Mouse (Mus musculus): ENCODE data around the gene Adnp.
"Not testable (repeated sequence)": the region's sequence is repeated elsewhere in the genome, so short reads cannot be mapped to it uniquely, and the experiment has no call there.

The Adnp gene

DNA sequence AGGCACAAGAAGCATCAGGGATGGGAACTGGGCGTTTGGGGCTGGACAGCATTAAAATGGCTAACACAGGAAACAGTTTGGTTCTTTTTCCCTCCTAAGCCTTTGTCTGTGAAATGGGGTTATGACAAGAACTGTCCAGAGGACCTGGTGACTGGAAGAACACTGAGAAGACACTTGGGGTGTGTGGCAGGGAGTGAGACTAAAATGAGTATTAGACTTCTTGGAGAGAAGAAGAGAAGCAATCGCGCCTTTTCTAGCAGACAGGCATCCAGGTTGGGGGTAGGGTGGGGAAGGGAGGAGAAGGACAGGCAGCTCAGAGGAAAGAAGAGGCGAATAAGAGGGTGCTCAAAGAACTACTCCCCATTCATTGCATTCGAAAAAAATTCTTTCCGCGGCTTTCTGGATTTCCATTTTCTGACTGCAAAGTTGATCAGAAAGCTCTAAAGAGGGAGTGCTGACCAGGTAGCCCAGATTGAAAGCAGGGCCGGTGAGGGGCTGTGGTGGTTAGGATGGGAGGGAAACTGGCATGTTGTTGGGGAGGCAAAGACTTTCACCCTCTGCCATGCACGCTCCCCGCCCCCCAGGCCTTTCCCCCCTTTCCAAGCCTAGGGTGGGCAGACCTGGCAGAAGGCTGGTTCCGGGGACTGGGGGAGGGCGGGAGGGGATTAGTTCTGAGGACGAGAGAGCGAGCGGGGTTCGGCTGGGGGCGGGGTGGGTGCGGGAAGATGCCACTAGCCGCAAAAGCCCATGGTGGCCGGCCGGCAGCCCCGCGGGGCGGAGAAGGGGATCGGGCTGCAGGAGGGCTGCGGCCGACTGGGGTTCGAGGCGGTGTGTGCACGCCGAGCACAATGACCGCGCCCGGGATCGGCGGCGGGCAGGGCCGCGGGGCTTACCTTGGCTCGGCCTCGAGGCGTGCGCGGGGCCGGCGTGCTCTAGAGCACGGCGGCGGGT is 956 bp downstream of the Adnp start:
- peak; percentile 41 to 57 for DNase-seq

- DNase-seq: peak; percentile 94 to 96
Observed at GRCm38 (mm10) chr2:168205265-168205664, 1.6 kb downstream of the Adnp start.

DNA sequence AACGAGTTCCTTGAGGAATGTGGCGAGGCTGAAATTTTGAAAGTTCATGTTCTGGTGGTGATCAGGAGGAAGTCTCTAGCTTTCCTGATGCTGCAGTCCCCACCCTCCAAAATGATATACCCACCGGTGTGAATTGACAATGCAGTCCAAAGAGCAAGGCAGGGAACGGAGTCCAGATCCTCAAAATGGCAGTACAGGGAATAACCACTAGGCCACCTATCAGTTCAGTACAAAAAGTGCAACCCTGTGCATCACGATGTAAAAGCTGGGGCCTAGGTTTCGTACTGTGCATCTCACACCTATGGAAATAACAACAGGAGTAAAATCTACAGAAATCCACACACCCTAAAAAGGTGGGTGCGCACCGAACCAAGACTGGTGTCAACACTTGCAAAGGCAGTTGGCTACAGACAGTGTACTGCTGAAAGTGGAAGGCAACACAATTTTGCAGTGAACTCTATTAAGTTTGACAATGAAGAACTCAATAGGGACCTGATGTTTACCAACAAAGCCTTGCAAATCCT is 2.4 kb downstream of the Adnp start:
- DNase-seq: no peak

DNA sequence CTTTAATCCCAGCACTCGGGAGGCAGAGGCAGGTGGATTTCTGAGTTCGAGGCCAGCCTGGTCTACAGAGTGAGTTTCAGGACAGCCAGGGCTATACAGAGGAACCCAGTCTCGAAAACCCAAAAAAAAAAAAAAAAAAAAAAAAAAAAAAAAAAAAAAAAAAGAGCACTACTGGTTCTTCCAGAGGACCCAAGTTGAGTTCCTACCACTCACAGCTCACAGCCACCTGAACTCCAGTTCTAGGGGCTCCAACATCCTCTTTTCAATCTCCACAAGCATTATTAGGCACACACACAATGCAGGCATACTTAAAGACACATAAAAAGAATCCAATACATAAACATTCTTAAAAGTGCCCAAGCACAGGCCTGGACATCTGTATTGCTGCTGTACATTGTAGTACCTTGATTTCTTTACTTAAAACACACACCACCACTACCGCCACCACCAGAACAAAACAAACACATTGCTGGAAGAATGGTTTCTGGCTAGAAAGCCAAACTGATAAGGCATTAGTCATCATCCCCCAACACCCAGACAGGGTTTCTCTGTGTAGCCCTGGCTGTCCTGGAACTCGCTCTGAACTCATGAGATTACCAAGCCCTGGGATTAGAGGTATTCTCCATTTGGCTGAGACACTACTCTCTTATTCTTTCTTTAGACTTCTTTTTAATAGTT is 6.8 kb downstream of the Adnp start:
- no peak for DNase-seq

DNA sequence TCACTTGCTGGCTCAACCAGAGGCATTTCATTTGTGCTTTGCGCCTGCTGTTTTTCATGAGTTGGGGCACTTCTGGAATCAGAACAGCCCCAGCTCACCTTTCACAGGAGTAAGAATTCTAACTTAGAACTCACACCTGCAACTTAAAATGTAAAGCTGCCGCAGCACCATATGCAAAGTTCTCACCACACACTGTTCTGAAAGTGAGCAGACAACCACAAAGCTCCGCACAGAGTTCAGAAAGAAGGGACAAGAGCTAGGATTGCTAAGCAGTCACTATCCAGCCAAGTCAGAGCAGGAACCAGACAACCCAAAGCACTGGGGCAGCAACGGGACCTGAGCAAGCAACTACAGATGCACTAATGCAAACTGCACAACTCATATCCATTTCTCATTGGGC is 7.4 kb downstream of the Adnp start:
- DNase-seq: no peak

DNA sequence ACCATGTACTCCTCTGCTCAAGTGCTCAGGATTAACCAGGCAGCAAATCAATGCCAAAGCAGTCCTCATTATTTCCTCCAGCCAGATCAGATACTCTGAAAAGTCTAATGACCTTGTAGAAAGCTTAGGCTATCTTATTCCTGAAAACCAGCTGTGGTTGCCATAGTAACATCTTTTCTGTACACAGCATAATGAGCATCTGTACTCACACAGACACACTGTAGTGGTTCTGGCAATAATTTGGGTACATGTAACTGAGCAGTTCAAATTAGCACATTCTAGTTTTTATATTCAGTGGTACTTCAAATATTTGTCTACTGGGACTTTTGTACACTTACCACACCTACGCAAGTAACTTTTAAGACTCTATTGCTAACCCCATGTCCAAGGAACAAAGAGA is 8.5 kb downstream of the Adnp start:
- DNase-seq: no peak

- no peak for DNase-seq
Observed at GRCm38 (mm10) chr2:168195721-168196120, 11.2 kb downstream of the Adnp start.

DNA sequence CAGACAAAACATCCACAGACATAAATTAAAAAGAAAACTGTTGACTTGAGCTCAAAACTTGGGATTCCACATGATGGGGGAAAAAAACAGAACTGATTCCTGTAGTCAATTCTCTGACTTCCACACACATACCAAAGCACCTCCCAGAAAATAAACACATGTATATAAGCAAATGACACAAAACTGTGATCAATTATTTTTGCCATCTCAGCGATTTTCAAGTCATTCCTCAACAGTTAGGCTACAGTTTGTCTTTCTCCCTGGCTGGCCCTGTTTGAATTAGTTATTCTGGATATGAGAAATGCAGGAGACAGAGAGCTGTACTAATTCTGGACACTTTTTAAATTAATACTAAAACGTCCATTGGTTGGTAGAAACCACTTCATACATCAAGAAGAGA is 13.2 kb downstream of the Adnp start:
- DNase-seq: no peak

- DNase-seq: no peak
Observed at GRCm38 (mm10) chr2:168191856-168192255, 15.1 kb downstream of the Adnp start.

DNA sequence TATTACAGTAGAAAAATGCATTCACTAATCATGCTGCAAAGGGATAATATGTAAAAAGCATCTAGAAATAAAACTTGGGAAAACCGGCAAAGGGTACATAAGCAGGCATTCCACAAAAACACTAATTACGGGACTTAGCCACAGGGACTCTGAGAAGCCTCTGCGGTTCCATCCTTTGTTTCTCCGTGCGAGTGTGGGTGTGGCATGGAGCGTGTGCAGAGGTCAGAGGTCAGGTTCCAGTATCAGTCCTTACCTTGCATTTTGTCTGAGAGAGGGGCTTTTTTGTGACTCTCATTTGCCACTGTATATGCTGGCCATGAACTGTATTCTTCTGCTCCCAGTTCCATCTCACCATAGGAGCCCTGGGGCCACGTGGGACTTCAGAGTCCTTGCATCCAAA is 31.0 kb downstream of the Adnp start:
- DNase-seq: no peak

DNA sequence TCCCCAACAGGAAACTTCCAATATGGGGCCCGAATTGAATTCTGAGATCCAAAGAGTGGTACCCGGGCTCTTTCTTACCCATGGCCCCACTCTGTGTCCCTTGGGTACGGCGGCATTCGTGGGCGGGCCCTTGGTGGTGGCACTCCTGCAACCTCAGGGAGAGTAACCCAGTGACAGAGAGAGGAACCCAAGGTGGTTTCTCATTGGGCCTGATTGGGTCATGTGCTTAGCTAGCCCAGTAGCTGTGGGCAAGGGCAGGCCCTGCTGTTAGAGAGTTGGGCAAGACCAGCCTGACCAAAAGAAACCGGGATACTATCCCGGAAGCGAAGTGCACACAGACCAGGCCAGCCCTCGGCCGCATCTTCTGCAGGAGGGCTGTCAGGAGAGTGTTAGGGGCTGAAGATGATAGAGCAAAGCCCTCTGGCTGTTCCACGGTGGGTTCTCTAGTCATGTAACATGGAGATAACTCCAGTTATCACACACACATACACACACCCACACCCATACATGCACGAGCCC is 36.7 kb downstream of the Adnp start:
- peak; percentile 72 to 84 for DNase-seq

DNA sequence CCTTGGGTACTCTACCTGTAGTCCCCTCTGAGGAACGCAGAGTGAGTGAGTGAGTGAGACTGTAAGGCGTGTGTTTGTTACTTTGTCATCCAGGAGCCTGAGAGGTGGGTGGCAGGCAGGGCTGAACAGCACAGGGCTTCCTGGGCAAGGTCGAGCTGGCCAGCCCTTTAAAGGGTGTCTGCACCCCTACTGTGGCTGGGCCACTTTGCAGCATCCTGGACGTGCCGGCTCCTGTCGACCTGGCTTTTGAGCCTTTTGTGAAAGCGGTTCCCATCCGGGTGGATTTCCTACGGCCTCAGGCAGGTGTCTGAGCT is 37.2 kb downstream of the Adnp start:
- DNase-seq: no peak

GRCm38 (mm10) chr2:168168892-168169799 is 37.8 kb downstream of the Adnp start:
- DNase-seq: peak; percentile 70 to 81

DNA sequence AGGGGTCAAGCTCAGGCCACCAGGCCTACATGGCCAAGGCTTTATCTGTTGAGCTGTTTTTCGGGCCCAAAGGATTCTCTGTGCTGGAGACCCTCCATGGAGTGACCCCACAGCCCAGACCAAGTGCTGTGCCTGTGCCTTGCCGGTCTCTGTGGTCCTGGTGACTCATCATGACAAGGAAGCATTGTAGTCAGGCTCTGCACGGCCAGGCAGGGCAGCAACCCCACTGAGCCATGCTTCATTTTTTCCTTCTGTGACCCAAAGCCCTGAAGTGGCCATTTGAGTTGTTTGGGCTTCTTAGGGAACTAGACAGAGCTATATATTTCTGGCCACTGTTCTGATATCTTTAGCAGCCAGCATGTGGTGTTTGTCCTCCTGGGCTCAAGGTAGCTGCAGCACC is 39.1 kb downstream of the Adnp start:
- DNase-seq: no peak

GRCm38 (mm10) chr2:168166750-168167460 is 40.0 kb downstream of the Adnp start:
- DNase-seq: peak; percentile 68 to 79

- peak in 1 of 2 experiments; percentile 60 for DNase-seq
Observed at GRCm38 (mm10) chr2:168161978-168162377, 44.9 kb downstream of the Adnp start.

GRCm38 (mm10) chr2:168161514-168161971 is 45.4 kb downstream of the Adnp start:
- DNase-seq: peak in 1 of 2 experiments; percentile 49

GRCm38 (mm10) chr2:168160370-168160930 is 46.5 kb downstream of the Adnp start:
- DNase-seq: peak in 1 of 2 experiments; percentile 43

DNA sequence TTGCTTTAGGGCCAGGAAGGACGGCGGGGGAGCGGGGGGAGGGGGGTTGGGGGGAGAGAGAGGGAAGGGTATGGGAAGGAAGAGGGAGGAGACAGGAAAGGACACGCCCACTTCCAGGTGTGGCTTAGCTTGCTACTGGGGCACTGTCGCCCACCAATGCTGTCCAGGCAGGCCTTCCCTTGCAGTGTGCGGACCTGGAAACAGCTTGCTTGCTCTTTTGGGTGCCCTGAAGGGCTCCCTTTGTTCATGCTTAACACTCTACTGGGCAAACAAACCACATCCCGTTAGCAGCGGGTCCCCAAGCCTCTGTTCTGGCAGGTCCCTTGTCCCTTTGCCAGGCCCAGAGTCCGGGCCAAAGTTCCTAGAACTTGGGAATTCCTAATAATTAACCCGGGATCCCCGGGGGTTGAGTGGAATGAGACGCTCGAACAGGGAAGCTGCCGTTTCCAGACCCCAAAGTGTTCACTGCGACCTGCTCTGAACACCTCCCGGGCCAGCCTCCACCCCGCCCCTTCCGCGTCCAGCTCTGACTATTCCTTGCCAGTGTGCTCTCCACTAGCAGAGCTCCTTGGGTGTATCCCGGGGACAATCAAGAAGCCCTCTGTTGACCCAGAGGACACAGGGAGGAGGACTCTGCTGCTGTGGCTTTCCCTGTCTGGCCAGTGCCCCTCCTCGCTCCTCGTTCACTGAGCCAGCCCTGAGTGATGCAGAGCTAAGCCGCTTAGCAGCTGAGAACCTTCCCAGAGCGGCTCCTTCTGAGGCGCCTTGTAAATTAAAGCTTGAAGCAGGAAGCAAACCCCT is 47.8 kb downstream of the Adnp start:
- peak; percentile 82 to 90 for DNase-seq

GRCm38 (mm10) chr2:168157974-168158373 is 48.9 kb downstream of the Adnp start:
- not testable (repeated sequence) for DNase-seq

DNA sequence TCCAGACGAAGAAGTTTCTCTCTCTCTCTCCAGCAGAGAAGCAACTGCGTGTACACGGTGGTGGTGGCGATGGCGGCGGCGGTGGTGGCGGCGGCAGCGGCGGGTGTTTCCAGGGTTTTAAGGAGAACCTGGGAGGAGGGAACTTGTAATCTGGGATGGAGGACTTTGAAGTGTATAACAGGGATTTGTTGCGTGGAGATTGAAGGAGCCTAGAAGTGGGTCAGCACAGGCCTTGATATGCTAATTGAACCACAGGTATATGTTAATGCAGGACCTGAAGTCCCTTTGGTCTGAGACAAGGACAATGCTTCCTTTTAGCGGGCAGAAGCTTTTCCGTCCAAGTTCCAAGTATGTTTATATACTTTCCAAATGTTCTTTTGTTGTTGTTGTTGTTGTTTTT is 50.6 kb downstream of the Adnp start:
- no peak for DNase-seq
